Mouse (Mus musculus): Measurements from ENCODE around the gene Lrrn1.

DNA sequence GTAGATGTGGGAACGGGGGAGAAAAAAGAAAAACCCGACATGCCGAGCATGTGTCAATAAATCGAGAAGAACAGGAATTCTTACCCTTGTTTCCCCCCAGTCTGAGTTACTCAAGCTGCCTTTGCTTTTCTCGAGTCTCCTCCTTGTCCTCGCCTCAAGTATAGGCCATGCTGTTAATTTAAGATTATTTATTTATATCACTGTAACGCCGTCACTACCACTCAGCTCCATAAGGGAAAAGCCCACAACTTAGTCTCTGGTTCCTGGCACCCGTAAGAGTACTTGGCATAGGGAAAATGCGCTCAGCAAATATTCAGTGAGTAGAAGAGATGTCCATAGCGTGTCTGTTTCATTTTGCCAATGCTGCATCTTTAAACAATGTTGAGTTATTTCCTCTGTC is 11.7 kb downstream of the Lrrn1 start:
- TF ChIP-seq CTCF (IDR thresholded peaks at IDR 0.05; ENCODE audit: extremely low read depth, insufficient read length, insufficient replicate concordance, low read depth, low read length) (no peak), POLR2A (IDR thresholded peaks at IDR 0.05; ENCODE audit: low read depth, low read length) (no peak)

Data from small intestine, adult 2 months (tissue).